Comparison of ENCODE assay signal across 8 mouse cellular contexts in genomic region chr8:88376836-88377582, GRCm38 (mm10). TPM values are rescaled to one million over a fixed set of nuclear protein-coding genes. Genes with fewer than 3 reads are reported as not detected.
DNase-seq lines count a peak whose midpoint lies in the region; ATAC-seq lines count a peak whose summit lies in the region.

No protein-coding gene starts in this region.

- H3K36me3 ChIP-seq in heart, embryonic 15.5 days = no peaks in the 10 kb centered on the region
- H3K36me3 ChIP-seq in heart, embryonic 12.5 days = no peaks in the 10 kb centered on the region
- no peaks in the 10 kb centered on the region for H3K36me3 ChIP-seq in kidney, embryonic 14.5 days (ENCODE audit: control insufficient read depth, insufficient read depth, low read length)
- H3K36me3 ChIP-seq in midbrain, embryonic 14.5 days (ENCODE audit: control insufficient read depth, insufficient read depth, low read length) = no peaks in the 10 kb centered on the region

- H3K9ac ChIP-seq in heart, embryonic 15.5 days = no peak overlapping the region
- H3K9ac ChIP-seq in heart, embryonic 12.5 days = no peak overlapping the region
- H3K9ac ChIP-seq in kidney, embryonic 14.5 days (ENCODE audit: low read depth, low read length) = no peak overlapping the region
- H3K9ac ChIP-seq in midbrain, embryonic 14.5 days (replicated peaks; ENCODE audit: low read length) = no peak overlapping the region

- no peaks in the 10 kb centered on the region for H3K9me3 ChIP-seq in heart, embryonic 15.5 days (replicated peaks)
- no peaks in the 10 kb centered on the region for H3K9me3 ChIP-seq in heart, embryonic 12.5 days (replicated peaks)
- H3K9me3 ChIP-seq in kidney, embryonic 14.5 days (ENCODE audit: control insufficient read depth, low read length) = no peaks in the 10 kb centered on the region
- H3K9me3 ChIP-seq in midbrain, embryonic 14.5 days (ENCODE audit: control insufficient read depth, low read length) = no peaks in the 10 kb centered on the region

- ATAC-seq in heart, embryonic 15.5 days (replicated peaks; ENCODE audit: insufficient number of reproducible peaks, insufficient read depth, low FRiP score, low read depth) = peak; percentile 44
- ATAC-seq in heart, embryonic 12.5 days (ENCODE audit: insufficient number of reproducible peaks, low FRiP score) = no peak
- 0 out of 2 replicates have a peak, but pooled peaks have one; percentile 55 for ATAC-seq in kidney, embryonic 14.5 days (ENCODE audit: low FRiP score, low TSS enrichment)
- ATAC-seq in midbrain, embryonic 14.5 days (ENCODE audit: low FRiP score, low TSS enrichment) = peak; percentile 60

- peaks cover 9% of the 10 kb centered on the region for H3K4me1 ChIP-seq in heart, embryonic 15.5 days (replicated peaks)
- H3K4me1 ChIP-seq in heart, embryonic 12.5 days (replicated peaks) = 0 out of 2 replicates have a peak, but pooled peaks cover 4% of the 10 kb centered on the region
- 0 out of 2 replicates have a peak, but pooled peaks cover 6% of the 10 kb centered on the region for H3K4me1 ChIP-seq in kidney, embryonic 14.5 days (ENCODE audit: control insufficient read depth, insufficient read depth, low read length)
- peaks cover 13% of the 10 kb centered on the region; the same call in 1 of the 2 replicates for H3K4me1 ChIP-seq in midbrain, embryonic 14.5 days (ENCODE audit: control insufficient read depth, insufficient read depth, low read length)

- peak; percentile 33 to 40 for DNase-seq in adrenal gland, adult 18-20 months (ENCODE audit: low spot score in 2 of 2)
- DNase-seq in cerebellum, postnatal 36 days = peak; percentile 23 to 40
- peak; percentile 82 for DNase-seq in midbrain, embryonic 14.5 days
- DNase-seq in thymus, postnatal 14 days = peak; percentile 62
- no peak for DNase-seq in B cell, adult 2 months

- H3K4me3 ChIP-seq in heart, embryonic 15.5 days = no peak overlapping the region
- H3K4me3 ChIP-seq in heart, embryonic 12.5 days = no peak overlapping the region
- H3K4me3 ChIP-seq in kidney, embryonic 14.5 days (ENCODE audit: low read length) = no peak overlapping the region
- H3K4me3 ChIP-seq in midbrain, embryonic 14.5 days (replicated peaks; ENCODE audit: low read depth, low read length) = no peak overlapping the region

- no peak overlapping the region for H3K4me2 ChIP-seq in heart, embryonic 15.5 days
- H3K4me2 ChIP-seq in heart, embryonic 12.5 days = no peak overlapping the region
- no peak overlapping the region for H3K4me2 ChIP-seq in kidney, embryonic 14.5 days (replicated peaks; ENCODE audit: low read depth, low read length)
- H3K4me2 ChIP-seq in midbrain, embryonic 14.5 days (ENCODE audit: low read length) = no peak overlapping the region

- WGBS in heart, embryonic 15.5 days = 47% methylated on average over 19 of the region's 19 CpGs
- WGBS in heart, embryonic 12.5 days = 57% methylated on average over 19 of the region's 19 CpGs
- WGBS in kidney, embryonic 14.5 days = 23% methylated on average over 19 of the region's 19 CpGs
- 55% methylated on average over 19 of the region's 19 CpGs for WGBS in midbrain, embryonic 14.5 days

- H3K27ac ChIP-seq in heart, embryonic 15.5 days = no peak overlapping the region
- H3K27ac ChIP-seq in heart, embryonic 12.5 days (ENCODE audit: poor library complexity, severe bottlenecking) = no peak overlapping the region
- H3K27ac ChIP-seq in kidney, embryonic 14.5 days (ENCODE audit: low read depth, low read length) = no peak overlapping the region
- H3K27ac ChIP-seq in midbrain, embryonic 14.5 days (replicated peaks; ENCODE audit: low read depth, low read length) = no peak overlapping the region; the same call in 1 of the 2 replicates

- H3K27me3 ChIP-seq in heart, embryonic 15.5 days = peaks cover 4% of the 10 kb centered on the region; the same call in 1 of the 2 replicates
- peaks cover 18% of the 10 kb centered on the region for H3K27me3 ChIP-seq in heart, embryonic 12.5 days (replicated peaks)
- no peaks in the 10 kb centered on the region for H3K27me3 ChIP-seq in kidney, embryonic 14.5 days (ENCODE audit: control insufficient read depth, insufficient read depth, low read length)
- no peaks in the 10 kb centered on the region for H3K27me3 ChIP-seq in midbrain, embryonic 14.5 days (ENCODE audit: control insufficient read depth, insufficient read depth, low read length)

RNA-seq across cellular contexts. Expression of gene Brd7, which starts 15.0 kb away (rescaled TPM):
- 63.6 and 69.1 TPM in 2 replicates for polyA plus RNA-seq in heart, embryonic 15.5 days (2015; fragmentation: Nextera tagmentation; extraction: Ambion mirVana)
- 79.5 and 80.3 TPM in 2 replicates for polyA plus RNA-seq in heart, embryonic 12.5 days (2016; fragmentation: Nextera tagmentation; extraction: Ambion mirVana)
- 10 to 100 TPM; 56.0 to 67.1 TPM for total RNA-seq in adrenal gland, adult 18-20 months (2021)
- 70.0 and 88.9 TPM in 2 replicates for polyA plus RNA-seq in kidney, embryonic 14.5 days (2014; fragmentation: Nextera tagmentation; extraction: Ambion mirVana)
- polyA plus RNA-seq in midbrain, embryonic 14.5 days (2014; fragmentation: Nextera tagmentation; extraction: Ambion mirVana) = 60.3 and 82.5 TPM in 2 replicates

Comparison
In these comparisons a context has a peak if more than half of its experiments do, and no peak if none do; other contexts are left out.
1. DNase-seq: peak in adrenal gland, adult 18-20 months (2 of 2), cerebellum, postnatal 36 days (2 of 2), midbrain, embryonic 14.5 days (single experiment) and thymus, postnatal 14 days (single experiment); none in B cell, adult 2 months (0 of 2).